Mouse (Mus musculus) kidney, embryonic 15.5 days (tissue): ENCODE data around the gene Wfdc5. TPM values are rescaled to one million over a fixed set of nuclear protein-coding genes. Genes with fewer than 3 reads are reported as not detected.

Source experiments
- polyA plus RNA-seq: library from polyadenylated mRNA; unstranded; fragments of >200 nt; fragmentation: Nextera tagmentation; extraction: Ambion mirVana; gene quantifications from 2 replicates; pipeline ENCODE4 v1.2.1, GENCODE M21; 2015

Wfdc5 gene
- polyA plus RNA-seq, 1 experiment from 2014 or later, result not detected

Other genes with a start within 250 kb of the Wfdc5 start
- 304 and 307 TPM in 2 replicates for gene Ywhab, start 187.8 kb downstream of the Wfdc5 start, polyA plus RNA-seq
- 2.4 and 4.1 TPM in 2 replicates for gene Pabpc1l, start 157.3 kb downstream of the Wfdc5 start, polyA plus RNA-seq
- 21.0 and 23.4 TPM in 2 replicates for gene Stk4, start 112.4 kb downstream of the Wfdc5 start, polyA plus RNA-seq
- 60.8 and 64.9 TPM in 2 replicates for gene Tomm34, start 111.6 kb downstream of the Wfdc5 start, polyA plus RNA-seq
- 0.23 and 0.28 TPM in 2 replicates for gene Kcns1, start 11.6 kb downstream of the Wfdc5 start, polyA plus RNA-seq
- 0.55 TPM in 1 of 2 replicates, not detected in the other for gene Wfdc12, start 7.9 kb upstream of the Wfdc5 start, polyA plus RNA-seq
- not detected in 2 replicates for gene Wfdc15a, start 17.4 kb upstream of the Wfdc5 start, polyA plus RNA-seq
- 70.1 and 91.1 TPM in 2 replicates for gene Wfdc15b, start 38.9 kb upstream of the Wfdc5 start, polyA plus RNA-seq
- gene Svs2, start 55.7 kb upstream of the Wfdc5 start, polyA plus RNA-seq, result not detected in 2 replicates
- gene Svs3b, start 73.9 kb upstream of the Wfdc5 start, polyA plus RNA-seq, result not detected in 2 replicates
- not detected in 2 replicates for gene Svs4, start 95.7 kb upstream of the Wfdc5 start, polyA plus RNA-seq
- gene Svs3a, start 106.5 kb upstream of the Wfdc5 start, polyA plus RNA-seq, result not detected in 2 replicates
- not detected in 2 replicates for gene Svs6, start 134.0 kb upstream of the Wfdc5 start, polyA plus RNA-seq
- gene Svs5, start 150.0 kb upstream of the Wfdc5 start, polyA plus RNA-seq, result not detected in 2 replicates
- 2.4 and 2.7 TPM in 2 replicates for gene Slpi, start 206.4 kb upstream of the Wfdc5 start, polyA plus RNA-seq
- gene Rbpjl, start 220.4 kb upstream of the Wfdc5 start, polyA plus RNA-seq, result 0.05 and 0.08 TPM in 2 replicates
- 1.1 and 2.4 TPM in 2 replicates for gene Matn4, start 222.4 kb upstream of the Wfdc5 start, polyA plus RNA-seq